In the genomic region with DNA sequence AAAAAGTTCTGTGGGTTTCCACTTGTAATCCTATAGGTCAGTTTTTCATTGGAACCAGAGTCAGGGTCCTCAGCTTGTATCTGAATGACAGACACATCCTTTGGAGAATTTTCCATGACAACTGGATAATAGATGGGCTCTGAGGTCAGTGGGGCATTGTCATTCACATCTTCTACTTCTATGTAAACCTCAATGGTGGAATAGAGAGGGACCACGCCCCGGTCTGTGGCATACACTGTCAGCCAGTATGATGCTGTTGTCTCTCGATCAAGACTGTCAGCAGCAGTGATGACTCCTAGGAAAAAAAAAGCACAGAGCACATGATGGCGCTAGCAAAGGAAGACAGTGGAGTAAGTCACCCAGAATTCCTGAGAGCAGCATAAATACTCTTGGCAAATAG, we compare ENCODE assay signal across 17 mouse cellular contexts.
"Had no signal": no experiment of that assay in that cellular context is flagged by ENCODE, and none has a peak within 500 bp of the region (broad histone marks: within the 10 kb centered on the region; RNA-seq: fewer than 3 reads in every experiment).

No protein-coding gene starts in this region.

- H3K4me1 ChIP-seq: lung, embryonic 15.5 days; megakaryocyte, embryonic 14.5 days; neural tube, embryonic 12.5 days; stomach, embryonic 15.5 days had no signal

- H3K27me3 ChIP-seq: lung, embryonic 15.5 days; megakaryocyte, embryonic 14.5 days; neural tube, embryonic 12.5 days; stomach, embryonic 15.5 days had no signal

- H3K36me3 ChIP-seq: lung, embryonic 15.5 days; neural tube, embryonic 12.5 days; stomach, embryonic 15.5 days had no signal

- H3K4me3 ChIP-seq: lung, embryonic 15.5 days; megakaryocyte, embryonic 14.5 days; neural tube, embryonic 12.5 days; stomach, embryonic 15.5 days had no signal

- H3K4me2 ChIP-seq: lung, embryonic 15.5 days; midbrain, embryonic 11.5 days; neural tube, embryonic 12.5 days; stomach, embryonic 15.5 days had no signal

- H3K9me3 ChIP-seq: lung, embryonic 15.5 days; megakaryocyte, embryonic 14.5 days; neural tube, embryonic 12.5 days; stomach, embryonic 15.5 days had no signal

- ATAC-seq: liver, postnatal 0 days; lung, postnatal 0 days; midbrain, embryonic 16.5 days had no signal

- H3K27ac ChIP-seq: lung, embryonic 15.5 days; macrophage; neural tube, embryonic 12.5 days; stomach, embryonic 15.5 days; stomach, postnatal 0 days had no signal

- DNase-seq: liver, postnatal 0 days; lung, adult 2 months; lung, postnatal 14 days; lung, postnatal 36 days; right cerebral cortex, postnatal 14 days; thymus, adult 2 months; thymus, postnatal 25 days; thymus, postnatal 4 days had no signal

- H3K9ac ChIP-seq: liver, postnatal 0 days; lung, embryonic 15.5 days; neural tube, embryonic 12.5 days; stomach, embryonic 15.5 days had no signal
